Mouse (Mus musculus): Measurements from ENCODE around the gene Gpr87. TPM values are rescaled to one million over a fixed set of nuclear protein-coding genes. Genes with fewer than 3 reads are reported as not detected.

The Gpr87 gene
- 4.0 and 4.3 TPM in 2 replicates for polyA plus RNA-seq (2012; rRNA removed)

DNA sequence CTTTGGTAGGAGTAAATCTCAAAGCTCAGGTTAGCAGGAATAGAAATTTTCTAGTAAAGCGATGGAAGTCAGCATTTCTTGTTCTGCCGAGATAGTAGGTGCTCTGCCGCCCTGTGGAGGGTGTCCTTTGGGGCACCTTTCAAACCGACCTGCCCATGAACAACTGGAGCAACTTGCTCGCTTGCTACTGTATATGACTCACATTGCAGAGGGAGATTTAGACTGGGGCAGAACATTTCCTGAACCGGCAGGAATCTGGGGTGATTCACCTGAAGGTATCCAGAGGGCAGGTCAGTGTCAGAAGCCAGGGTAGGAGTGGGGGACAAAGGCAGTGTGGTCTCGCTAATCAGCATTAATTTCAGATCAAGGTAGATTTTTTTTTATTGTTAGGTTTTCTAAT lies at the start of gene Gpr87:
Gpr87 (minus strand) TSS at position 167 of the 400 bp plus-strand sequence.

GRCm38 (mm10) chr3:59210727-59211126 lies 15.8 kb upstream of the Gpr87 start, which contains the start of gene P2ry13:
TSS of gene P2ry13 (minus strand) at chr3:59210882.

GRCm38 (mm10) chr3:59153424-59153823 lies 41.5 kb downstream of the Gpr87 start, which contains the start of gene P2ry14:
TSS of gene P2ry14 (minus strand) at chr3:59153618.

Other genes starting within 250 kb of the Gpr87 start
- gene Med12l, start 189.3 kb downstream of the Gpr87 start, polyA plus RNA-seq (2012; rRNA removed): 0.13 and 0.26 TPM in 2 replicates
- 0.03 TPM in 1 of 2 replicates, not detected in the other for gene Gpr171, start 93.3 kb downstream of the Gpr87 start, polyA plus RNA-seq (2012; rRNA removed)
- gene P2ry14, start 41.5 kb downstream of the Gpr87 start, polyA plus RNA-seq (2012; rRNA removed): 1.5 and 3.6 TPM in 2 replicates
- 0.22 and 0.27 TPM in 2 replicates for gene P2ry13, start 15.8 kb upstream of the Gpr87 start, polyA plus RNA-seq (2012; rRNA removed)
- 0.15 and 0.70 TPM in 2 replicates for gene P2ry12, start 67.8 kb upstream of the Gpr87 start, polyA plus RNA-seq (2012; rRNA removed)
- 0.16 and 0.49 TPM in 2 replicates for gene Igsf10, start 149.3 kb upstream of the Gpr87 start, polyA plus RNA-seq (2012; rRNA removed)

All from stomach, adult 2 months (tissue).